Mouse (Mus musculus) retina, embryonic 14.5 days (tissue): ENCODE data around the gene Cbx5.

Experiments used
- DNase-seq: peaks from one replicate; pipeline ENCODE4 v3.0.0-alpha.2; 2015; ENCODE audit warnings: low spot score

Gene Cbx5

DNA sequence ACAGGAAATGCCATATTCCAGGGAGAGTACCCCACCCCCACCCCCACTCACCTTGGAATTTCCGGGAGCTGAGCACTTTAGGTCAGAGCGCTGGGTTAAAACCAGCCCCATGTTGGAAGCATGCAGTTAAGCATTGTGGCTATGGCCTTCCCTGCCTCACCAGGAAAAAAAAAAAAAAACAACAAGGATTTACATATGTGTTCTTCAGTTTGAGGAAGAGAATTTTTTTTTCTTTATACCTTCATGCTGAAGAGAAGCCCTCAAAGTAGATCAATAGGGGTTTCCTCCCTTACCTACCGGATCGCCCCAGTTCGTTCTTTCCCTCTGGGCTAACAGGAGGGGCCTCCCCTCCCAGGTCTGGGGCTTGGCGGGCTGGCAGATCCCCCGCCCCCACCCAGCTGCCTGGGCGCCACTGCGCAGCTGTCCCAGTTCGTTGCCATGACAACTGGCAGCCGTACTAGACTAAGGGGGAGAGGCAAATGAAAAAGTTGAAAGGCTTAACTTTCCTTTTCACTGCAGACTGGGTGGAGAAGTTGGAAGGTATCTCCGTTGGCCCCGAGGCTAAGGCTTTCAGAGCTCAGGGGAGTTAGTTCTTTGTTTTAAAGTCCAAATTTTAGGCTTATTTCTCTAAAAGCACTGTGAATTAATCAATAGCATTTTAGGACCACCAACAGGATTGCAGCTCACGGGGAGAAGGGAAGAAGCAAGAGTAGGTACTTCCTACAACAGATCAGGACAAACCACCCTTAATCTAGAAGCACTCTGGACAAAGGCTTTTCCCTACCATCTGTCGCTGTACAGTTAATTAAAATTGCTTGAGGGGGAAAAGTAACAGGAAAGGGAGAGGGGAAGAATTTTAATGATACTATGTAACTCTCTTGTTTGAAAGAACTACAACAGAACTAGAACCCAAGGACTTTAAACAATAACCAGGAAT, 24.4 kb downstream of the Cbx5 start:
- DNase-seq: peak; percentile 94

DNA sequence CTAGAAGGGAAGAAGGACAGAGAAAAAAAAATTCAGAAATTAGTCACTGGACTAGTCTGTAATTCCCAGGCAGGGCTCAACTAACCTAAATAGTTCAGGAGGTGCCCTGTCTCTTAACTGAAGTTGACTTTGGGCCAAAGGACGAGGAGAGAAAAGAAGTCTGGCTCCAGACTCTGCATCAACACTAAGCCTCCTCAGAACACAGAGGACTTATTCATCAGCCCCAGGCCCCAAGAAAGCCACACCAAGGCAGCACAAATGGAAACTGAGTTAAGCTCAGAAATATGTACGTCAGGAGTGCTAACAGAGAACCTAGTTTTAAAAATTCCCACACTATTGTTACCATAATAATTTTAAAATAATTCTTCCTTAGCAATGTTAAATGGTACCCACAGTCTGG, 25.5 kb downstream of the Cbx5 start:
- DNase-seq: no peak

DNA sequence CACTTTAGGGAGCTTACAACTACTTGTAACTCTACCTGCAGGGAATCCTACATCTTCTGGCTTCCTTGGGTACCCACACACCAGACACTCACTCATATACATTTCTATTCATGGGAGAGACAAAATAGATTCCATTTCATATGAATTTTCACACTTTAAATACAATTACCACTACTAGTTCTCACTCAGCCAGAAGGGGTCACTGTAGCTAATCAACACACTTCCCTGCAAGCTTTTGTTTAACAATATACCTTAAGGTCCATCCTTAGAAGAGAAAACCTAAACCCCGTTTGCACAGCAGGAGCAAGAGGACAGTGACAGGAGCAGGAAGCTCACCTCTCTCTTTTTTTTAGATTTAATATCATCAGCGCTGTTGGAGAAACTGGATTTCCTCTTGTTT, 34.5 kb downstream of the Cbx5 start:
- DNase-seq: peak; percentile 29

DNA sequence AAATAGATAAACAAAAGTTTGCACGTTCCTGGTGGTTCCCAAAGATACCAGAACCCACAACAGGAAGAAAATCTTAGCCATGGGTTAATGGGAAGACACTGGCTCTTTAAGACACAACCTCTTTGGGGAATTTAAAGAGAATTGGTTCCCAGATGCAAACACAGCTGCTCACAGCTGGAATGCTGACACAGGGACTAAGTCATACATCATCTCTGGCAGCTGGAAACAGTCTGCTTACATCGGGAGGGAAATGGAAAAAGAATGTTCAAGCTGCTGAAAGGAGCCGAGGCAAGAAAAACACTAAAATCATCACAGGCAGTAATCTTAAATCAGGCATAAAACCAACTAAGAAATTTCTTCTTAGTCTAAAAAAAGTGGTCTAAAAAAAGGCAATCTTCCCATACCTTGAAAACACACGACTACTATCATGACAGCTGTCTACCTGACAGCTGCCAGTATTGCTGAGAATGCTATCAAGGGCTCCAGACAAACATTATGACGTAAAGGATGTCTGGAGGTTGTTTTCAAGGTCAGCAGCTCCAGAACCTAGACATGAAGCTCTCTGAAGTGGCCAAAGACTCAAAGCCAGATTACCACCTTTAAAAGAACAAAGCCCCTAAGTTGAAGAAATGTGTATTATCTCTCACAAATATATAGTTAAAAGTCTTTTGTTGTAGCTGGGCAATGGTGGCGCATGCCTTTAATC, 37.4 kb downstream of the Cbx5 start:
- no peak for DNase-seq

DNA sequence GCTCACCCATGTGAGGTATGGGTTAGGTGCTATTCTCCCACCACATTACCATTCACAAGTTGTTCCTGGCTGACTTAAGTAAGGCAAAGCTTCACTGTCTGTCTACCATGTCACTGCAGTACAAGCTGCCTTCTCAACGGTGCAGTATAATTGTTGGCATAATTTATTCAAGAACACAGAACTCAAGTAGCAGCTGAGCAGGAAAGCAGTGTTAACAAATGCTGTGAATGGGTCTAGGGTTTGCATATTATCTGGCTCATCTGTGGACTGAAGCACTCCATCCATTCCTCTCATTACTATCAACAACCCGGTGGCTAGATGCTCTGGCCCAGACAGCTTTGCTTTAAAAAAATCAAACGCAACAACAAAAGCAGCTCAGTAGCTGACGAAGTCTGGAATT, 41.8 kb downstream of the Cbx5 start:
- DNase-seq: no peak

DNA sequence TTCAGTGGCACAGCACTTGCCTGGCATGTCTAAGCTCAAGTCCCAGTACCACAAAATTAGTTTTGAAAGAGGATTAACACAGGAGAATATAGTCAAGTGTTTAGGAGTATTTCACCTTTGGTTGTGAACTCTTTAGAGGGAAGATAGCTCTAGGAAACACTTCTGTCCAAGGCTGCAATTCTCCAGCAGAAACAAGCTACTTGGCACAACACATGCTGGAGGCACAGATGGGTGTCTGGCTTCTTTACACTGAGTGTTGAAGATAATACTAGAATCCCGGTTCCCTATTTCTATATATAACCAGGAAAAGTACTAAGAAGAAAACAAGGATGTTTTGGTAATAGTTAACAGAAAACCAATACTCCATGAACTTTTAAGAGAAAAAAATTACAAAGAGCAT, 42.8 kb downstream of the Cbx5 start:
- no peak for DNase-seq

DNA sequence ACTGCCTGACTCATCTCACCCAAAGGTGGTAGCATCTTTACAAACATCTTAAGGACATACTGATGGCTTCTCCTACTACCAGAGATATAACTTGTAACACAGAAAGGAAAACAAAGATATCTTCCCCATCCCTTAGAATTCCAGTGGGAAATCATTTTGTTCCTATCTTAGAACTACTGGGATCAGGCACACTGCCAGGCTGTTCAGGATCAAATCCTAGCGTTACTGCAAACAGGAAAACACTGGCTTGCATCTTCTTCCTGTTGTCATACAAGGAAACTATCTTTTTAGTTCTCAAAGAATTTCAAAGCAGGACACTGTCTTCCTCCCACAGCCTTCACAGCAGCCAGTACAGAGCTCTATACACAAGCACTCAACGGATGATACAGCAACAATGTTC, 46.0 kb downstream of the Cbx5 start:
- no peak for DNase-seq

DNA sequence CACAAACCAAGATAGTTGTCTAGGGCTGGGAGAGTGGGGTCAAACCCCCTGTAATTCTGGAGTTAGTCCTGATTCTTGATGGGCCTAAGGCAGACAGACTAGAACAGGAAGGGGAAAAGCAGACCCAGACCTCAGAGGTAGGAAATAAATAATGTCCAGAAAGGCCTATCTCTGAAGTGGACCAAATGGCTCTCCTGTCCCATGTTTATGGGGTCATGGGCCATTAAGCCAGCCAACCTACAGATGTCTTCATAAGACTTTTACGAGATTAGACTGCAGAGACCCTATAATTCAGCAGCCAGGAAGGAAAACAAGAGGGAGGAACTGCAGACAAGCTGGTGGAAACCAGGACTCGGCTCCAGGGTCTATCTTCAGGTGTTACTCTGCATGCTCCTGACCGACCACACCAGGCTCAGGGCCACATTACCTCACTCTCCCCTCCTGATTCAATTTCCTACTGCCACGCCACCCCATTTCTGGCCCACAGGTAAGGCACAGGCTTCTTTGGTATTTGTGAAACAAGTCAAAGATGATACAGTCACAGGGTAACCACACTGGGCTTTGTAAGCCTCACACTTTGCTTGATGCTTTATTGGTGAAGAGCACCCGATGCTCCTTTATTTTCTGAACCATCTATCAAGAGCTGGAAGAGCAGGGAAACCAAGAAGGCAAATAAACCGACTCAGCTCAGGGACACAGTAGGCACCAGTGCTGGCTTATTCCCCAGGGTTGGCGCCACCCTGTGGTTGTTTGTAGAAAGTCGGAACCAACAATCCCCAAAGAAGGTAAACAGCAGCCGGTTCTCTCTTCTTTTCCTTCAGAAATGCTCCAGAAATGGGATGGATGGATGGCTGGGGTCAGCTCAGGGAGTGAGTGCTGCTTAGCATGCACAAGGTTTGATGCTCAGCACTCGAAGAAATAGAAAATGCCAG, 48.8 kb downstream of the Cbx5 start:
- DNase-seq: peak; percentile 69

DNA sequence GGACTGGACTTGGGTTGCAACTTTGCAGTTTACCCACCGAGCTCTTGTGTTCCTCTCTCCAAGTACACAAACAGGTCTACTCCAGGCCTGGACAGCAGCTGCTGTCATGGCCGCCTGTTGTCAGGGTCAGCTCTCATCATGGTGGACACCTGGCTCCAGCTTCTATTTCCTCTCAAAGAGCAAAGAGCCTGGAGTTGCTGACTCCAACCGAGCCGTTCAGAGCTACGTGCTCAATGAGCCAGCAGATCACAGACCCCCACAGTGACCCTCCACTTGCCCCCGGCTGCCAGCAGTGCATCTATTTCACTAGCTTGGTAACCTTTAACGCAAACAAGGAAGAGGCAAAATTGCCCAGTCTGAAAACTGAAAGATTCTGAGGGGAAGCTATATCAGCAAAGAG, 49.5 kb downstream of the Cbx5 start:
- no peak for DNase-seq

DNA sequence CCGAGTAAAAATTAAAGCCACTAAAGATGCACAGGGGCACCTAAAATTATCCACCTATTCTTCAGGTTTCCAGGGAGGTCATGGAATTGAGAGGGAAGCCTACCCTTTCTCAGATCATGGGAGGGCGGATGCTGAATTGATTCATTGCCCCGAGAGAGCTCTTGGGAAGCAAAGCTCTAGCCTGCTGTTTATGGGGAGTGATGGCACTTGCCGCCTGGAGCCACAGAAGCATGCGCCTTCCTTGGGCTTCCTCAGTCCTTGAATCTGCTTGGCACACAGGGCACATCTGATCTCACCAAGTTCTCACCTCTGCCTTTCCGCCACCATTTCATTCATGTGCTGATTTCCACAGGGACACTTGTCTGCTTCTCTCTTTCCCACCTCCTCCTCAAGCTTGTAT, 51.8 kb downstream of the Cbx5 start:
- DNase-seq: no peak

DNA sequence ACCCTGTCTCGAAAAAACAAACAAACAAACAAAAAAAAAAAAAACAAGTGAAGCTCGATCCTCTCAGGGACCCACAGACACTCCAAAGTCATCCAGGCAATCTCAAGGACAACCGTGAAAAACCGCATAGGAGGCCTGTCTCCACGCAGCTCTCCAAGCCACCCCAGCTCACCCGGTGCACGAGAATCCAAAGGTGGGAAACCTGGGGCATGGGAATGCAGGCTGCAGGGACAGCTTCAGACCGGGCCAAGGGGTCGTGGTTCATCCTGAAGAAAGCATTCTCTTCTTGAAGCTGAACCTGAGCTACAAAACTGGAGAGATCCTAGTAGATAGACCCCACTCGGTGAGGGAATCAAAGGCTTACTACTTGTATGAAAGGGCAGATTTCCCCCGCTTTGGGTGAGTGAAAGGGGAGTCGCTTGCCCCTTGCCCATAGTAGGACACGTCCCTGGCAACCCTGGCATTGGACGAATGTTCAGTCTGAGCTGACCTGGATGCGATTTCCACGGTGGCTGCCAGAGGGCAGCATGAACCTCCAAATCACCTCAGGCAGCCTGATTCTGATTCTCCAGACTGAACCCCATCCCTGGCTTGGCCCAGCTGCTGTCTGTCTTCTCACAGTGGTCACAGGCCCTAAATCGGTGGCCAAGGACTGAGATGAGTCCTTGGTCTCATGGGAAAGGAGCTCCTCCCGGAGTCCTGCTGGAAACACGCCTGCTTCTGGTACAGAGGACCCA, 54.0 kb downstream of the Cbx5 start:
- peak; percentile 76 for DNase-seq

DNA sequence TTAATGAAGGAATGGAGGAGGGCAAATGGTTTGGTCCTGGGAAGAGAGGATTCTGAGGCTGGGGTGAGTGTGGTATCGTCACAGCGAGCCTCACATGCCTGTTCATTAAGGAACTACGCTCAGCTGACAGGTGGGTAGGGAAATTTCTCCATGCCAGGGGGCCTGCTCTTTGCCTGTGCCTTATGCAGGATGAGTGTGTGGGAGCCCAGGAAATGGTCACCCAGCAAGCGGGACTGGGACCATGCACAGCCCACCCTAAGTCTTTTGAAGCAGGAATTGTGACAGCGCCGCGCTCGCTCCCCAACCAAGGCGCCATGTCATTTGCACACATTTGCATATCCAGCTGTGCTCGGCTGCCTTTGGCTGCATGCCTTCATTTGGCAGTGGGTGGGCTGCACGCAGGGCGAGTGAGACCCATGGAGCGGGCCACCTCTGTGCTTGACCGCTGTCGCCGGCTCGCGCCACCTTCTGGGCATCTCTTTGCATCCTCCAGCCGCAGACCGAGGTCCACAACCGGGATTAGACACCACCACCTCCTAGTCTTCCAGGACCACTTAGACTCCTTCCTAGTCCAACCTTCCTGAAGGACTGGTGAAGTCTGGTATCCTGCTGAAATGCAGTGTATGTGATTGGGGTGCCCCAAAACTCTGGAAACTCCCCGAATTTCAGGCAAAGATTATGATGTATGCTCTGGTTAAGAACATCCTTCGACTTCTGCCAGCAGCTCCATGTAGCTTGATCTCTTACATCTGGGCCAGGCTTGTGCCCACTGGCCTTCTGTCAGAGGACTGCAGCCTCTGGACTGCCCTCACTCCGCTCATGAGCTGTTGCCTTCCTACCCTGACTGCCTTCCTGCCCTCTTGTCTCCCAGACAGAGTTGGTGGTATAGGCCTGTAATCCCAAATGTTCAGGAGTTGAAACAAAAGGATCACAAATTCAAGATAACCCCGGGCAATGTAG, 55.7 kb downstream of the Cbx5 start:
- DNase-seq: peak; percentile 57

DNA sequence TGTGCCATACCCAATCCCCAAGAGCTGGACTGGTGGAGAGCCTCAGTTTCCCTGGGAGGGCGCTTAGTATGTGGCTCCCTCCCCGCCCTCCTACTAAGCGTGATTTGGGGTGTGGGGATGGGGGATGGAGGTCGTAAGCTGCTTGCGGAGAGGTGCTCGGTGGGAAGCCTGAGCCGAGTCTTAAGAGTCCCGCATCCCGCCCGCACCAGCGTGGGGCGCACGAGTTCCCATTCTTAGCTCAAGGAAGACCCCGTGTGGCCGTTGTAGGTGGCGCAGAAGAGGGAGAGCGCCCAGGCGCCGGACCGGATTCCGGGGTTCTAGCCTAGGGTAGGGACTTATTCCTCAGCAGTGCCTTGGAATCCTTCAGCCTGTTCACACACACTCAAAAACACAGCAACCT, 56.5 kb downstream of the Cbx5 start:
- DNase-seq: peak; percentile 75

DNA sequence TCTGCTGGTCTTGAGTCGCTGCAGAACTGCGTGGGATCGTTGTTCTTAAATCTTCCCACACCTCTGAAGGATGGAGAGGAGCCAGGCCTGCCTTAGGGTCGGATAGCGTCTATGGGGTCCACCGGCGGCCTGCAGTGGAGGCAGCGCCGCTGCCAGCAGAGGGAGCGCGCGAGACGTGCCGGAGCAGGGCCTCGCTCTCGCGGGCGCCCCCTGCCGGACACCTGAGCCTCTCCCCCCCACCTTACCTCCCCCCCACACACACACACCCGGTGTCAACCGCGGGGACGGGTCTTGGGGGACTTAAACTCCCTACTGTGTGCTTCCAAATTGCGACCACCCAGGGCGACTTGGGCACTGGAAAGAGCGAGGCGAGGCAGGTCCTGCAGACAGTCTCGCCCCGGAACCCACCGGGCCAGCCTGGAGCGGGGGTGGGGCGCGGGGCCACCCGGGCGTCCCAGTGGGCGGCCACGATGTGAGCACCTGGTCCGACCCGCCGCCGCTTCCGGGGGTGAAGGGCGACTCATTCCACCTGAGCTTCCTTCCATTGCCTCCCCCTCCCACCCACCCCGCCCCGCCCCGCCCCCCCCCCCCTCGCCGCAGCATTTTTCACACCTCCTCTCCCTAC, 57.3 kb downstream of the Cbx5 start:
- DNase-seq: peak; percentile 91

DNA sequence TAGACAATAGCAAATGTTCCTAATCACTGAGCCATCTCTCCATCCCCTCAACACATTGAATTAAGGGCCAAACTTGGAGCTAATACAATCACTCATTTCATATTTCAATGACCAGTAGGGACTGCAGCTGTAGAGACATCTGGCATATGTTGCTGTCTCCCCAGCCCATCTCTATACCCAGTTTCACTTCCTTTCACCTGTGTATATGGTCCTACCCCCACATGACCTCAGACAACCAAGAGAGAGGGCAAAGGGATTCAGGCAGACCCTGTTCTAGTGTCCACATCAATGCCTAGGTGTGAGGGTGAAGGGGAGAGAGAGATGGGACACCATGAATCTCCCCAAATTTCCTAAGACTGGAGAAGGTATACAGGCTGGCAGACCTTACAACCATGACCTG, 59.2 kb downstream of the Cbx5 start:
- DNase-seq: no peak

DNA sequence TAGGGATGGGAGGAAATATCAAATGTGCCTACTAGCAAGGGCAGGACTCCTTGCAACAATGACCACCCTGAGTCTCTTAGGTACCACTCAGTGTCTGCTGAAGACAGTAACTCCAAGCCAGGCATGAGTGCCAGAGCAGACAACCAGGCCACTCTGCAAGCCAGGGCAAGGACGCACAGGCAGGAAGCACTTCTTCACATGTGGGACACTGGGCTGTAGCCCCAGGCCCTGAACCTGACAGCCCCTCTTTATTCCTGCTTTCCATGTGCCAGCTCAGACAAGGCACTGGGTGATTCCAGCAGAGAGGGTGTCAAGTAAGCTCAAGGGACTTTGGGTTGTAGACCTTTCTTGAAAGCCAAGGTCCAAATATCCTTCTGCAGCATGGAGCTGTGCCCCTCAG, 60.8 kb downstream of the Cbx5 start:
- no peak for DNase-seq

DNA sequence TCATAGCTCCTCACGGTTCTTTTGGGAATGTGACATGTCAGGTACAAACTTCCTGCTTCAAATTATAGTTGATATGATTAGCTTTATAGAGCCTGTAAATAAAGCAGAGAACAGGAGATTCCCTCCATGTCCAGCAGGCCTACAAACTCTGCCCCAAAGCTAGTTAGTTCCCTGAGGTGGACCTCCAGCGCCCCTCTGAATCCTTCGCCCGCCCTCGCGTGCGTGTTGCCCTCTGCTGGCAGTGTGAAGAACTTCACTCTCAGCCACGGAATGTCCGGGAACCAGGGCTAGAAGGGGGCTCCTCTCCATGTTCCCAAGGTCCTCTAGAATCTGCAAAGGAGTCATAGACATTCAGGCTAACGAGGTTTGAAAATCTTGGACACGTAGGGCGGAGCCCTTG, 61.5 kb downstream of the Cbx5 start:
- peak; percentile 76 for DNase-seq

DNA sequence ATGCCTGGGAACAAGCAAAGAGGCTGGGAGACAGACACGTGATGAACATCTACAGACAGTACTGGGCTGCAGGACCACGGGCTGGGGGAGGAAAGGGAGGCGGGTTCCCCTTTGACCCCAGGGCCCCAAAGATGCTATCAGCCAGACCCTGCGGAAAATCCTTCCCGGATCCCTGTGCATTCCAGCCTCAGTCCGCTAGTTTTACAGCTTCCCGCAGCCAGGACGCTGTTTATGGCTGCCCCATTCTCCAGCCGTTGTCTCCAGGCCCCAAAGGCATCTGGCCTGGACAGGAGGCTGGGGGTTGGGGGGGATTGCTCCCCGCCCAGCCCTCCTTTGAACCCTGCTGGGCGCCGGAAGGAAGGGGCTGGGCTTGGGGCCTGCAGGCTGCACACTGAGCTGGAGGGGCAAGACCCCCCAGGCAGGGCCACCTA, 62.0 kb downstream of the Cbx5 start:
- DNase-seq: no peak

DNA sequence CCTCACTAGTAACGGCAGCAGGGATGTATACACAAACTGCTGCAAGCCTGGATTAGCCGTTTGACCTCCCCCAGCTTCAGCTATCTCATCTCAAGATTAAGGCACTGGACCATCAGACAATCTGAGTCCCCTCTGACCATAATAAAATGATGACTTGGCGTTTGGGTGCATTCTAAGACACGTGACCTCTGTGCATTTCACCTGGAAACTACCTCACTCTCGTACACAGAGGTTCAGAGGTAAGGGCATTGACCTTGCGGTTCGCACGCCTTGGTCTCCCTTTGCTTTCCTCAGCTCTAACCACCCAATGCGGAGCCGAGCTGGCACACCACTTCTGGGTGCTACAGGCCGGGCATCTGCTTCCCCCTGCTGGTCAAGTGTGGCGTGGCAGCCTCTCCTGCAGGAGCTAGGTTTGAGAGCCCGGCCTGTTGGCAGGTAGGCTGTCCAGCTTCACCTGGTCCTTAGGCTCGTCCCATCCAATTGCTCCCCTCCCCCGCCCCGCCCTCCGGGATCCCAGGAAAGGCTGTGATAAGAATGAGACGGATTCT, 62.7 kb downstream of the Cbx5 start:
- DNase-seq: peak; percentile 94

DNA sequence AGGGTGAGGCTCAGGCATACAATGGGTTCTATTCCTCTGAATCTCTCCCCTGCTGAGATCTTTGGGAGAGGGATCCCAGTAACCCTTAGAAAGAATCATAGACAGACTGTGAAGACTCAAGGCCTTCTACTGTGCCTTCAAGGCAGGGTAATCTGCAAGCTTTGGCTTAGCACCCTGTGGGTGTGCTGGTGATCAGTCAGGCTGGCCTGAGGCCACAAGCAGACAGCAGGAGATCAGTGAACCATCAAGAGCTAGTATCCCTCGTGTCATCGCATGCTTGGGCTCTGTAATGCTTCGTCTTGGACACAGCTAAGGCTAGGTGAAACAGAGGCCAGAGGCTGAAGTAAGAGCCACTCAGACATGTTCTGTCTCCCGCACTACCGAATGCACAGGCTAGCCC, 66.4 kb downstream of the Cbx5 start:
- DNase-seq: no peak
